Mouse (Mus musculus) liver, embryonic 11.5 days (tissue): Measurements from ENCODE around the gene Mtpn. TPM values are rescaled to one million over a fixed set of nuclear protein-coding genes. Genes with fewer than 3 reads are reported as not detected.

Source experiments
- ATAC-seq: fragments of 200-750 bp; cut with Nextera tagmentation; replicated peaks from 2 replicates; pipeline ENCODE4 v1.8.0; 2017; ENCODE audit warnings: moderate number of reproducible peaks, mild to moderate bottlenecking, moderate TSS enrichment, moderate library complexity; ENCODE audit not compliant: low FRiP score
- DNase-seq: peaks from one replicate; pipeline ENCODE4 v3.0.0-alpha.2; 2017; ENCODE audit warnings: low spot score
- H3K27ac ChIP-seq: fragments of 300-500 bp; sonication (generic); 2 replicates; pipeline ENCODE4 v1.5.1; 2014; ENCODE audit warnings: mild to moderate bottlenecking, low read depth, low read length, control low read depth
- H3K27me3 ChIP-seq: fragments of 300-500 bp; sonication (generic); replicated peaks from 2 replicates; pipeline ENCODE4 v1.6.1; 2014; ENCODE audit warnings: low read length, mixed read lengths; ENCODE audit not compliant: control insufficient read depth, insufficient read depth
- H3K36me3 ChIP-seq: fragments of 300-500 bp; sonication (generic); 2 replicates; pipeline ENCODE4 v1.6.1; 2014; ENCODE audit warnings: mild to moderate bottlenecking, low read length, moderate library complexity, mixed read lengths; ENCODE audit not compliant: control insufficient read depth, insufficient read depth
- H3K4me1 ChIP-seq: fragments of 300-500 bp; sonication (generic); replicated peaks from 2 replicates; pipeline ENCODE4 v1.6.1; 2014; ENCODE audit warnings: low read length, mixed read lengths; ENCODE audit not compliant: control insufficient read depth, insufficient read depth
- H3K4me2 ChIP-seq: fragments of 300-500 bp; sonication (generic); 2 replicates; pipeline ENCODE4 v1.6.1; 2014; ENCODE audit warnings: mild to moderate bottlenecking, control low read depth, moderate library complexity
- H3K4me3 ChIP-seq: fragments of 300-500 bp; sonication (generic); 2 replicates; pipeline ENCODE4 v1.5.1; 2014; ENCODE audit warnings: low read depth, low read length, control low read depth
- H3K9ac ChIP-seq: fragments of 300-500 bp; sonication (generic); 2 replicates; pipeline ENCODE4 v1.6.1; 2014; ENCODE audit warnings: low read depth, low read length, control low read depth
- H3K9me3 ChIP-seq: fragments of 300-500 bp; sonication (generic); 2 replicates; pipeline ENCODE4 v1.6.1; 2016; ENCODE audit warnings: low read length, inconsistent platforms, mixed read lengths; ENCODE audit not compliant: control insufficient read depth
- WGBS: fragments of 180-500 bp; shearing (Covaris S2); extraction: QIAGEN DNeasy Blood & Tissue Kit; methylation state at CpG from one replicate; pipeline ENCODE4 v1.1.7; 2014; 5-methylcytosine and 5-hydroxymethylcytosine counted together
- polyA plus RNA-seq: library from polyadenylated mRNA; unstranded; fragments of >200 nt; fragmentation: Nextera tagmentation; extraction: Ambion mirVana; gene quantifications from 2 replicates; pipeline ENCODE4 v1.2.1, GENCODE M21; 2014

The Mtpn gene
- polyA plus RNA-seq, 1 experiment from 2014 or later, result 115 TPM

DNA sequence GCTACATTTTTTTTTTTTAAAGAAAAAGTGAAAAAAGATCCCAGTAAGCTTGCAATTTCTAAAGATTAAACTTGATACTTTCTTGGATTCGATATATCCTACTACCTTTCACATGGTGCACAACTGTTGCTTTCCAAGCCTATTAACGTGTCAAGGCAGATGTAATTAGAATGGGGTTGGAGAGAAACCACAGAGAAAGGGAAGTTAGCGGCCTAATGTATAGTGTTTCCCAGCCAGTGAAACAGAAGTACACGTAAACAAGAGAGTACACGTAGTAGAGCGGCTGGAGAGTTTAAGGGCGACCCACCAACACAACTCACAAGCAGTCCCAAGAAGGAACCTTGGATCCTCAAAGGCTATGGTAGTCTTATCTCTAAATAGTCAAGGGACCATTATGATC, 3.7 kb downstream of the Mtpn start:
- H3K27me3 ChIP-seq, result no peaks in the 10 kb centered on the region
- no peak for ATAC-seq
- peaks cover 11% of the 10 kb centered on the region for H3K4me1 ChIP-seq
- no peak overlapping the region for H3K4me3 ChIP-seq
- H3K36me3 ChIP-seq, result no peaks in the 10 kb centered on the region
- no peak overlapping the region for H3K27ac ChIP-seq
- H3K4me2 ChIP-seq, result no peak overlapping the region
- no peak overlapping the region for H3K9ac ChIP-seq
- WGBS, result 59% methylated on average over 7 of the region's 7 CpGs
- DNase-seq, result no peak
- no peaks in the 10 kb centered on the region for H3K9me3 ChIP-seq

DNA sequence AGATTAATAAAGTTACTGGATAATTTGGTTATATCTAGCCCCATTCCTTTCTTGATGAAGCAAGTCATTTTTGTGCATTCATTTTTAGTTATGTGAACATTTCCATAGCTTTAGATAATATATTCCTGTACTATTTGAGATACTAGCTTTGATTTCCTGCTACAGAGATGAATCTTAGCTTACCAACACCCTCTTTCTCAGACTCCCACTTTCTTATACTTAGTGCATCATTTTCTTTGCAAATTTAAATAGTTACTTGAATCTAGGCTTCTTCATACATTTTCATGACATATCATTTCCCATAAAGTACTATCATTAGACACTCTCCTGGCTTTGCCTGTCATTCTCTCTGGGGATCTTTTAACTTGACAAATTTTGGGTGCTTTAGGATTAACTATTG, 26.3 kb downstream of the Mtpn start:
- Histone ChIP-seq H3K4me2 (no peak overlapping the region), H3K4me1 (no peaks in the 10 kb centered on the region), H3K9ac (no peak overlapping the region), H3K36me3 (peaks cover 4% of the 10 kb centered on the region; the same call in 1 of the 2 replicates), H3K4me3 (no peak overlapping the region), H3K9me3 (no peaks in the 10 kb centered on the region), H3K27me3 (no peaks in the 10 kb centered on the region), H3K27ac (no peak overlapping the region)
- no peak for DNase-seq
- no peak for ATAC-seq

- no peaks in the 10 kb centered on the region for H3K4me1 ChIP-seq
- H3K4me3 ChIP-seq, result no peak overlapping the region
- no peaks in the 10 kb centered on the region for H3K9me3 ChIP-seq
- no peak overlapping the region for H3K4me2 ChIP-seq
- no peak overlapping the region for H3K27ac ChIP-seq
- no peak overlapping the region for H3K9ac ChIP-seq
- WGBS, result 88% methylated on average over 2 of the region's 2 CpGs
- ATAC-seq (no peak), DNase-seq (no peak)
- no peaks in the 10 kb centered on the region for H3K27me3 ChIP-seq
- H3K36me3 ChIP-seq, result no peaks in the 10 kb centered on the region; the same call in 1 of the 2 replicates
These were observed 34.9 kb downstream of the Mtpn start for GRCm38 (mm10) chr6:35504781-35505180.

- no peaks in the 10 kb centered on the region for H3K27me3 ChIP-seq
- no peak overlapping the region for H3K27ac ChIP-seq
- no peak overlapping the region for H3K4me2 ChIP-seq
- no peaks in the 10 kb centered on the region for H3K4me1 ChIP-seq
- 85% methylated on average over 2 of the region's 2 CpGs for WGBS
- H3K4me3 ChIP-seq, result no peak overlapping the region
- no peaks in the 10 kb centered on the region for H3K9me3 ChIP-seq
- H3K9ac ChIP-seq, result no peak overlapping the region
- ATAC-seq (no peak), DNase-seq (no peak)
- H3K36me3 ChIP-seq, result no peaks in the 10 kb centered on the region; the same call in 1 of the 2 replicates
These were observed 36.8 kb downstream of the Mtpn start for GRCm38 (mm10) chr6:35502904-35503303.

GRCm38 (mm10) chr6:35499978-35500667, 39.6 kb downstream of the Mtpn start:
- ATAC-seq (no peak), DNase-seq (no peak)
- Histone ChIP-seq H3K27ac (no peak overlapping the region), H3K9ac (no peak overlapping the region), H3K36me3 (no peaks in the 10 kb centered on the region), H3K27me3 (no peaks in the 10 kb centered on the region), H3K4me2 (no peak overlapping the region), H3K4me3 (no peak overlapping the region), H3K4me1 (no peaks in the 10 kb centered on the region), H3K9me3 (no peaks in the 10 kb centered on the region)
- 83% methylated on average over 5 of the region's 5 CpGs for WGBS

DNA sequence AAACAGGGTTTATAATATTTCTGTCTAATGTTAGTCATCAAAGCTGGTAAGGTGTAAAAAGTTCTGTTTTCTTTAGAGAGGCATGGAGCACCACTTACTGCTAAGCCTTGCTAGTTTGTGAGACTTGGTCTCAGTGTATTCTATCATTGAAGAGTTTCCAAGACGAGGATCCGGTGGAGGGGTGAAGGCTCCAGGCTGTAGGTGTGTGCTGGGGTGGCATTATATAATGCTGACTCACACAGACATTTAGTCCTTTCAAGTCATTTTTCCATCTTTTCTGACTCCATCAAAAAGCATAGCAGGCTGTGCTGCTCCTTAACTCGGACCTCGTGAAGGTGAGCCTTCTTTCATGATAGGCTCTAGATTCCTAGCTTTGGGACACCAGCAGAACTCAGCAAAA, 42.3 kb downstream of the Mtpn start:
- no peaks in the 10 kb centered on the region for H3K4me1 ChIP-seq
- no peaks in the 10 kb centered on the region for H3K27me3 ChIP-seq
- ATAC-seq (no peak), DNase-seq (no peak)
- H3K4me2 ChIP-seq, result no peak overlapping the region
- WGBS, result 90% methylated on average over 4 of the region's 4 CpGs
- H3K9me3 ChIP-seq, result no peaks in the 10 kb centered on the region
- H3K9ac ChIP-seq, result no peak overlapping the region
- no peaks in the 10 kb centered on the region for H3K36me3 ChIP-seq
- no peak overlapping the region for H3K27ac ChIP-seq
- H3K4me3 ChIP-seq, result no peak overlapping the region

DNA sequence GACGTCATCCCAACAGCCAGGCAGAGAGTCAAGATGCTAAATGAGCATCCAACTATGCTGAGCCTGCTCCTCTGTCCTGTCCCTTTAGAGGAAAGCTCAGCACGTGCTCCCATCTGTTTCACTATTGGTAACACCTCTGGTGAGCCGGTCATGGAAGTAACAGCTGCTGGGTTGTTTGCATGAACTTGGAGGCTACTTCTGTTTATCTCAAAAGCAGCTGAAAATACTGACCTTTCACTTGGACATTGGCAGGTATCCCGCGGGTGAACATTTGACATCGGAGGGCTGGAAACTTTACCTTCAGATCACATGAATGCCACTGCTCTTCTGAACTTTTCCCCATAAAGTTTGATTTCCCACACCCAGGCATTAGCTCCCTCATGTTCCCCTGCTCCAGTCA, 45.8 kb downstream of the Mtpn start:
- no peak for DNase-seq
- Histone ChIP-seq H3K27me3 (no peaks in the 10 kb centered on the region), H3K36me3 (no peaks in the 10 kb centered on the region), H3K4me2 (no peak overlapping the region), H3K4me3 (no peak overlapping the region), H3K9ac (no peak overlapping the region), H3K9me3 (no peaks in the 10 kb centered on the region), H3K4me1 (no peaks in the 10 kb centered on the region), H3K27ac (no peak overlapping the region)
- 80% methylated on average over 6 of the region's 6 CpGs for WGBS
- no peak for ATAC-seq

- Histone ChIP-seq H3K4me1 (no peaks in the 10 kb centered on the region), H3K4me3 (no peak overlapping the region), H3K9ac (no peak overlapping the region), H3K27me3 (no peaks in the 10 kb centered on the region), H3K9me3 (no peaks in the 10 kb centered on the region), H3K4me2 (no peak overlapping the region), H3K36me3 (no peaks in the 10 kb centered on the region), H3K27ac (no peak overlapping the region)
- DNase-seq (no peak), ATAC-seq (no peak)
- WGBS, result 80% methylated on average over 5 of the region's 5 CpGs
These were observed 59.9 kb downstream of the Mtpn start for GRCm38 (mm10) chr6:35479651-35480335.

GRCm38 (mm10) chr6:35476830-35477229, 62.9 kb downstream of the Mtpn start:
- H3K9ac ChIP-seq, result no peak overlapping the region
- no peak overlapping the region for H3K4me3 ChIP-seq
- H3K4me1 ChIP-seq, result no peaks in the 10 kb centered on the region
- no peak overlapping the region for H3K4me2 ChIP-seq
- no peak for ATAC-seq
- H3K27ac ChIP-seq, result no peak overlapping the region
- WGBS, result 46% methylated on average over 1 of the region's 1 CpGs
- DNase-seq, result no peak
- no peaks in the 10 kb centered on the region for H3K27me3 ChIP-seq
- H3K36me3 ChIP-seq, result no peaks in the 10 kb centered on the region
- no peaks in the 10 kb centered on the region for H3K9me3 ChIP-seq
